Mouse (Mus musculus): Measurements from ENCODE around the gene Lipk.

The Lipk gene

GRCm38 (mm10) chr19:34008002-34008401, at the start of gene Lipk:
TSS of gene Lipk (plus strand) at chr19:34008290.
- no peak for DNase-seq

GRCm38 (mm10) chr19:33960887-33961286, 47.2 kb upstream of the Lipk start, which contains the start of gene Lipf:
TSS of gene Lipf (plus strand) at chr19:33961187.
- no peak for DNase-seq

DNA sequence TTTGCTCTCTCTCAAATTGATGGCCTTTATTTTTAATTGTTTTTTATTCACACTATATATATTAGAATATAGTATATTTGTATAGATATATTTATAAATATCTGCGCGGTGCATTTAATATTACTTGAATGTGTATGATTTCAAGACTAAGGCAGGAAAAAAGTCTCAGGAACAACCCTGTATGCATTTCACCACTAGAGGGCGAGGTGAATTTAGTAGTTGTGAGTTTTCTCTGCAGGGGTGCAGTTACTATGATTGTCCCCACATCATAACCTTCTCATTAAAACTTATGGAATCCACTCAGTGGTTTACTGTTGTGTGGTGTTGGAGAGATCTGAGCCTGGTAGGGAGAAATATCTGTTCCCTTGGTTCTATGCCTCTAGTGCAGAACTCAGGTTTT, 29.1 kb upstream of the Lipk start:
- DNase-seq: peak; percentile 27

DNA sequence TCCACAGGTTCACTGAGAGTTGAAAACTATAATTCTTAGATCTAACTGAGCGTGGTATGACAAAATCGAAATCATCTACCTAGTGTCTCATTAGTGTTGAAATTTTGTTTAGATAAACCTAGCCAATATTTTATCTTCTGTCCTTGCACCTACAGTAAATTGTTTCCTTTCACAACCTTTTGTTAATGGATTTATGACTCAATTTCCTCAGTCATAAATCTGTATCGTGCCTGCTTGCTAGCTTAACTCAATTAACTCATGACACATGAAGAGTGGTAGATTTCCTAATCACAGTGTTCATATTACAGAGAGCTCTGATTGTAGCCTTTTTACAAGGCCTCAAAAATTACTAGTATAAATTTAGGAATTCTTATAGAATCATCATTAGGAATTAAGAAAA, 25.0 kb upstream of the Lipk start:
- DNase-seq: no peak

GRCm38 (mm10) chr19:34021440-34022172, 13.5 kb downstream of the Lipk start:
- DNase-seq: no peak

GRCm38 (mm10) chr19:34022759-34023158, 14.7 kb downstream of the Lipk start:
- DNase-seq: peak; percentile 5

GRCm38 (mm10) chr19:34039731-34040130, 31.6 kb downstream of the Lipk start:
- DNase-seq: no peak

- DNase-seq: no peak
These were observed 34.9 kb downstream of the Lipk start for GRCm38 (mm10) chr19:34043008-34043407.

DNA sequence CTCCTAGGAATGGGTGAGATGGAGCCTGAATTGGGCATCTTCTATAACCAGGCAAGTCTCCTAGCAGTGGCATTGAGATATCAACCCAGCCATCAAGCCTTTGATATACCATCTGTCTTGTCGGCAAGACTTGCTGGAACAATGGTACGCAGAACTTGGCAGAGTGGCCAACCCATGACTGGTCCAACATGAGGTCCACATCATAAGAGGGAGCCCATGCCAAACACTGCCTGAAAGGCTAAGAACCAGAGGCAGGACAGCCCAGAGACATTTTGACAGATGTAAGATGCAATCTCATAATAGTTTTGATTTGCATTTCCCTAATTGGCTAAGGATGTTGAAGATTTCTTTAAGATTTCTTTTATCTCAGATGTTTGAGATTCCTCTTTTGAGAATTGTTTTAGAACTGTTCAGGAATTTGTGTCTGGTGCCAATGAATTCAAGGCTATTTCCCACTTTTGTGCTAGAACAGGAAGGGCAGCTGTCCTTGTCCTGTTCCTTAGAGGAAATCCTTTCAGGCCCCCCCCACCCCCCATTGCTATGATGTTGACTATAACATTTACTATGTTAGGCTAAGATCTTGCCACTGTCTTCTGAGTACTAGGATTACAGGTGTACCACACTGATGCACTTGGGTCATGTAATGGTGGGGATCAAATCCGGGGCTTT, 41.4 kb downstream of the Lipk start:
- DNase-seq: peak; percentile 8

DNA sequence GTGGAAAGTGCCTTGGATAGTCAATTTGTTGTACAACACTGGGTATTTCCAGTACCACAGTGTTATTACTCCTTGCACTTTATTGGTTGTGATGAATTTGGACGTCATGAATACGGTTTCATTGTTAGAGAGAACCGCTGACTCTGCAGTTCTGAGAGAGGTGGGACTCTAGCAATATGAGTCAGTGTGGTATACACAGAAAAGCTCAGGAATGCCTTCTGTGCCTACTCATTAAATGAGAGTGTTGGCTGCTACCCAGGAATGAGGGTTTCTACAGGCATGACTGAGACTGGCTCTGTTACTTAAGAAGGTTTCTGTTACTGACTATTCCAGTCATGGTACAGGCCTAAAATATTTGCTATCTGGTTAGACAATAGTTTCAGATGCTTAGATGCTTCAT, 43.4 kb downstream of the Lipk start:
- no peak for DNase-seq

DNA sequence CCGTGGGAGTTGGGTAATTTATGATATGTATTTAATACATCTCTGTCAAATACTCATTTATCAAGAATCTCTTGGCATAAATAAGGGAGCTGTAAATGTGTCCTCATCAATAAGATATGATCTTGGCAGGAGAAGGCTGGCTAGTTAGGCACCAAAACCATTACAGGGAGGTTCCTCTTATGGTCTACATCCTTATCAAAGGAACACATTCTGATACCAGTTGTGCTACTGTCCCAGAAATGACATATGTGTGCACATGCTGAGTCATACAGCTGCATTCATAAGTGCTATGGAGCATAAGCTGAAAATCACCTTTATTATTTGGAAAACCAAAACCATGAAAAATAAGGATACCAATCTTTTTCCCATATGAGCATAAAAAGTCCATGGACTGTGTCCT, 55.5 kb downstream of the Lipk start:
- DNase-seq: no peak

DNA sequence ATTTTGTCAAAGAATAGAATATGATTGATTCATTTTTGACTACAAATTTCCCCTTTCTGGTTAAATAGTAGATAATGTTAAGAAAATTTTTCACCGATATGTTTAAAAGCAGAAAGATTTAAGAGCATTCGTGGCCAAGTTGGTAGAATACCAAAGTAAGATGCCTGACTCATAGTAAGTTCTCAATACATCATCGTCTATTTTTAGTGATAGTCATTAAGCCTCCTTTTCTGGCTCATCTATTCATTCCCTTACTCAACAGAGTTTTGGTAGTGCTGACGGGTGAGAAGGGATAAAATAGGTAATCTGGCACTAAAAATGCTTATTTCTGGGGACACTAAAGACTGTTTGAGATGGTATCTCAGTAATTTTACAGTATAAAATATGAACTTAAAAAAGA, 56.0 kb downstream of the Lipk start:
- DNase-seq: no peak

GRCm38 (mm10) chr19:34066779-34067472, 58.8 kb downstream of the Lipk start, which contains the start of gene Lipn:
TSS of gene Lipn (plus strand) at chr19:34067358.
- DNase-seq: no peak

DNA sequence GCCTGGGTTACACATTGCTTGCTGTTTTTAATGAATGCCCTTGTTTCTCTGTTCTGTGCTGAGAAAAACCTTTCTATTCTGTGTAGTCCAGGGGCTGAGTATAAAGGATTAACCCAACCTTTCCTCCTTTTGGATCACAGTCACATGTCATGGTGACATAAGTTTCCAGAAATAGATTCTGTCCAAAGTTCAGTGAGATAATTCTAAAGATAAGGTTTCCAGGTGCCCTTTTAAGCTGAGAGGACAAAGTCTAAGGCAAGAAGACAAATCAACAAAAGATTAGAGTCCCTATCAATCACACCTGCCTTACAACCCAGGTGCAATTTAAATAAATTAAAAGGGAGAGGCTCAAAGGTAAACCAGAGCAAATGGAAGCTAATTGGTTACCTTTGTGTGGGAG, 66.1 kb downstream of the Lipk start:
- no peak for DNase-seq

GRCm38 (mm10) chr19:34078130-34078529, 70.0 kb downstream of the Lipk start:
- no peak for DNase-seq

DNA sequence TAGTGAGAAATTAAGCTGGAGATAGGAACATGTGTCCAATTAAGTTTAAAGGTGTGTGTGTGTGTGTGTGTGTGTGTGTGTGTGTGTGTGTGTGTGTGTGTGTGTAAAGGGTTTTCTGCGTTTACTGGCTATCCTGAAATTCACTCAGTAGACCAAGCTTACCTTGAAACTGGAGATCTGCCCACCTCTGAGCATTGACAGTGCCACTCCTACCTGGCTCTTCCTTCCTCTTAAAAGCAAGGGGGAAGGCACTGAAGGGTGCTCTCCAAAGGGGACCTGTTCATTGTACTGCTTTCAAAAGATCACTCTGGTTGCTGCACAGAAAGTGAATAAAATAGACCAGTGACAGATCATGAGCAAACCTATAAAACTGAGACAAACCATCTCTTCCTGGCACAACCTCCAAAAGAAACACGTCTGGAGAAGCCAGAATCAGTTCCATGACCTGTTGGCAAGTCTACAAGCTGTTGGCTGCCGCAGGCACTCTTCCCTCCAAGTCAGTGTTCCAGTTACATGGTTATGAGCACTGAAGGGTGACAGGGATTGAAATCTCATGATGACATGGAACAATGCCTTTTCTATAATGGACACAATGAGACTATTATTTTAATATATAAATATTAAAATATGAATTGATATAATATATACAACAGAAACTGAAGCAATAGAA, 81.1 kb downstream of the Lipk start:
- peak; percentile 63 for DNase-seq

DNA sequence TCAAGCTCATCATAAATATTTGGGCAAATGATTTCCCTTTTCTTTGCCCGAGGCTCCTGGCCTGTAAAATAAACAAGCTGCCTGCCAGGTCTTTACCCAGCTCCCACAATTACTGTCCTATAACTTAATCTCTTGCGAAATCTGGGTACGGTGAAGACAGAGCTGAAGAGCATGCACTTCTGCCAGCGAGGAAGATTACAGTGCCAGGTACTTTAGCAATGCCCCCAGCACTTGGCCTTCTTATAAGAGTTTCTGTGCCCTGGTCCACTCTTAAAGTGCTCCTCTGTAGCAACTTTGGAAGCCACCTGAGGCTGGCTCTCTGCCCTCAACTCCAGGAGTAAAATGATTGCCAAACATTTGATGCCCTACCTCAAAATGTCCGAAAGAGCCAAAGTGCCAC, 87.3 kb downstream of the Lipk start:
- no peak for DNase-seq

DNA sequence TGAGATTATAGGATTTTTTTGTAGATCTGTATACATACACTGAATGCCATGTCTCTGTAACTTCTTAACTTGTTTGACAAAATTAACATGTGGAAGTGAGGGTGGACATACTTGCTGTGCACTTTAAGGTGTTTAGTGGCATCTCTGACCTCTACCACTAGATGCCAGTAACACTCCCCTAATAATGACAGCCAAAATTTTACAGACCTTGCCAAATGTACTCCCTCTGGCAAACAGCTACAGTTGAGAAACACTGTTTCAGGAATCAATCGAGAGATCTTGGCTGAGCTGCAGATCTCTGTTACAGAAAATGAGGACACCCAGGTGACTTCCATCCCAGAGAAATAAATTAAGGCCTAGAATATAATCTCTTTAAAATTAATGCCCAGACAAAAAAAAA, 88.1 kb downstream of the Lipk start:
- no peak for DNase-seq

Measured in kidney, adult 9 months (tissue).